Mouse (Mus musculus) erythroblast, adult 5-6 weeks (primary cell): ENCODE measurements around the gene Ap1g1. TPM values are rescaled to one million over a fixed set of nuclear protein-coding genes. Genes with fewer than 3 reads are reported as not detected.
A peak's percentile ranks its signal among the peaks of the same experiment; 100 is the strongest.
"Not testable (repeated sequence)": the region's sequence is repeated elsewhere in the genome, so short reads cannot be mapped to it uniquely, and the experiment has no call there.

Experiments
- ATAC-seq: replicated peaks from 2 replicates; pipeline ENCODE4 v1.8.0; 2016; ENCODE audit warnings: moderate number of reproducible peaks, mild to moderate bottlenecking, moderate TSS enrichment, inconsistent platforms; ENCODE audit not compliant: poor library complexity, low FRiP score, severe bottlenecking
- total RNA-seq, 2 experiments: library from RNA; stranded (forward) in 1 of 2; stranded (reverse) in 1 of 2; fragments of 150-400 nt in 1 of 2; fragments of 200-764, 138-1000 nt in 1 of 2; gene quantifications; 2 replicates each; pipeline versions ENCODE4 v1.2.3 to v1.2.4; 2015 to 2017; ENCODE audit warnings: low replicate concordance in 2 of 2

Ap1g1 gene
- total RNA-seq, 2 experiments from 2014 or later = 26.2 to 85.7 TPM

GRCm38 (mm10) chr8:109853423-109853822 is 75.1 kb downstream of the Ap1g1 start:
- ATAC-seq = peak; percentile 95

- no peak for ATAC-seq
These were observed 76.2 kb downstream of the Ap1g1 start for GRCm38 (mm10) chr8:109854522-109854921.

GRCm38 (mm10) chr8:109855451-109855850 is 77.1 kb downstream of the Ap1g1 start:
- no peak for ATAC-seq

- peak; percentile 38 for ATAC-seq
These were observed 85.0 kb downstream of the Ap1g1 start for GRCm38 (mm10) chr8:109863398-109863797.

GRCm38 (mm10) chr8:109864798-109865197 is 86.4 kb downstream of the Ap1g1 start:
- ATAC-seq = peak; percentile 64

- ATAC-seq = peak; percentile 13
These were observed 87.2 kb downstream of the Ap1g1 start for GRCm38 (mm10) chr8:109865536-109865935.

GRCm38 (mm10) chr8:109866690-109867089 is 88.3 kb downstream of the Ap1g1 start:
- ATAC-seq = no peak

- ATAC-seq = peak; percentile 76
These were observed 89.8 kb downstream of the Ap1g1 start, which contains the start of gene Phlpp2 for GRCm38 (mm10) chr8:109868003-109868679. Gene Phlpp2 (plus strand): TSS chr8:109868542.

GRCm38 (mm10) chr8:109868680-109869361 is 90.5 kb downstream of the Ap1g1 start:
- peak; percentile 8; the same call in 1 of the 2 replicates for ATAC-seq

- no peak for ATAC-seq
These were observed 92.7 kb downstream of the Ap1g1 start for GRCm38 (mm10) chr8:109871056-109871455.

- not testable (repeated sequence) for ATAC-seq
These were observed 95.4 kb downstream of the Ap1g1 start for GRCm38 (mm10) chr8:109873800-109874199.

GRCm38 (mm10) chr8:109880012-109880662 is 101.8 kb downstream of the Ap1g1 start:
- ATAC-seq = no peak

GRCm38 (mm10) chr8:109885294-109885693 is 106.9 kb downstream of the Ap1g1 start:
- no peak for ATAC-seq

- no peak for ATAC-seq
These were observed 110.9 kb downstream of the Ap1g1 start for GRCm38 (mm10) chr8:109889211-109889610.

GRCm38 (mm10) chr8:109890794-109891585 is 112.6 kb downstream of the Ap1g1 start:
- no peak for ATAC-seq

- ATAC-seq = 0 out of 2 replicates have a peak, but pooled peaks have one; percentile 41
These were observed 116.3 kb downstream of the Ap1g1 start for GRCm38 (mm10) chr8:109894636-109895035.

GRCm38 (mm10) chr8:109895355-109895754 is 117.0 kb downstream of the Ap1g1 start:
- no peak for ATAC-seq

GRCm38 (mm10) chr8:109902379-109902778 is 124.0 kb downstream of the Ap1g1 start:
- no peak for ATAC-seq

- no peak for ATAC-seq
These were observed 125.6 kb downstream of the Ap1g1 start for GRCm38 (mm10) chr8:109903909-109904469.
